Mouse (Mus musculus) G1E-ER4 (cell line): Measurements from ENCODE around the gene Aqp11. TPM values are rescaled to one million over a fixed set of nuclear protein-coding genes. Genes with fewer than 3 reads are reported as not detected.

Experiments
- GATA1 ChIP-seq: IDR thresholded peaks from one replicate; pipeline ENCODE4 v1.8.0; 2012; ENCODE audit warnings: low read length, inconsistent platforms
- polyA plus RNA-seq: library from polyadenylated mRNA; stranded (reverse); fragments of >175 nt; gene quantifications from 2 replicates; pipeline ENCODE4 v1.2.3, GENCODE M21; 2012

Gene Aqp11
- polyA plus RNA-seq, 1 experiment: 3.6 TPM

GRCm38 (mm10) chr7:97728666-97729614 lies 9.1 kb downstream of the Aqp11 start:
- TF ChIP-seq GATA1: no peak

- TF ChIP-seq GATA1: no peak
Measured at GRCm38 (mm10) chr7:97726778-97727177, 11.3 kb downstream of the Aqp11 start.

DNA sequence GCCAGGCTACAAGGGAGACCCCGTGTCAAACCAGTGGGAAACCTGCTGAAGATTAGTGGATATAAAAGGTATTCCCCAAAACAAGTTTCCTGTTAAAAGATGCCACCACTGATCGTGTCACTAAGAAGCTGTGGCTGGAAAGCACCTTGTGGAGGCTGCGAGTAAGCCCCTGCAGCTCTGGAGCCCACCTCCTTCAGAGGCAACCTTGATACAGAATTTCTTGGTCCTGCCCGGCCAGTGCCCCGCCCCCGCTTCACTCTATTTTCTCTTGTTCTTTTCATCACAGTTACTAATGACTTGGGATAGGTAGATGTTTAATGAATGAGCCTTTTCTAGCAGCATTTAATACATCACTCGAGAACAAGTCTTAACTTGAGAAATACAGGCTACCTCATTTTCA lies 12.0 kb downstream of the Aqp11 start:
- no peak for TF ChIP-seq GATA1

DNA sequence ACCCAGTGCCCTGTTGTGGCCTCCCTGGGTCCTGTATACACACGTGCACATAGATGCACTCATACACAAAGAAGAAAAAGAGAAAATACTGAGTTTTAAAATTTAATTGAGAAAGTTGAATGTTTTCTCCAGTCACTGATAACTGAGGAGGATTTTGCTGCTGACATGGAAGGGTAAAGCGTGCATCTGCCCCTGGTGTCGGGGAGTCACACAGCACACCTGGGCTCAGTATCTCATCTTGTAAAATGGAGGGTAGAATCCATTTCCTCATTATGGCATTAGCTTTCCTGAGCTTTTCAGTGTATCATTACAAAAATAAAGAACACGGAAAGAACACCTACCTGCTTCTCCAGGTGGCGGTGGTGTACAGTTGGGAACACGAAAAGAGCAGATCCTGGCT lies 12.7 kb downstream of the Aqp11 start:
- no peak for TF ChIP-seq GATA1

DNA sequence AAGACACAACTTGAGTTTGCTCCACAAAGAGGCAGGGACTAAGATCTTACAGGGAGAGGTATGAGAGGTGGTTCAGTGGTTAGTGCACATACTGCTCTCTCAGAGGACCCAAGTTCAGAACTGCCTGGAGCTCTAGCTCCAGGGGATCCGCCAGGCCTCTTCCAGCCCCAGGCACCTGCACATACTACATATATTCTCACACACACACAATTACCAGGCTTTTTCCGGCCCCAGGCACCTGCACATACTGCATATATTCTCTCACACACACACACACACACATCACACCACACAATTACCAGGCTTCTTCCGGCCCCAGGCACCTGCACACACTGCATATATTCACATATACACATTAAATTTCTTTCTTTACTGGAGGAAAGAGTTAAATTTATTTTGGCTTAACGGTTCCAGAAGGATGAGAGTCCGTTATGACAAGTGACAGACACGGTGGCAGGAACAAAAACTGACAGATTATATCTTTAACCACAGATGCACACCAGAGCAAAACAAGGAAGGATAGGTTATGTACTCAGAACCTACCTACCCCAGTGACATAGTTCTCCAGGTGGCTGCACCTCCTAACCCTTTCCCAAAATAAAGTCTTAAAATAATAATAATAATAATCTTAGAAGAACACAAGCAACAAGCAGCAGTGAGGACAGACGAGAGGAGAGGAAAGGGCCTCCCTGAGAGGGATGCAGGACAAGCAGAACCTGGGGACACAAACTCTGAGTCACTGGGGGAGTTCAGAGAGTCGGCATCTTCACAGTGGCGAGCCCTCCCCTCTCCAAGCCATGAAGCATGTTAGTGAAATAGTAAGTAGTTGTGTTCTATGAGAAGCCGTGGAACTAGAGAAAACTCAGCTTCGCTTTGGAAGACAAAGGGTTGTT lies 14.2 kb downstream of the Aqp11 start:
- TF ChIP-seq GATA1: no peak

- no peak for TF ChIP-seq GATA1
Measured at GRCm38 (mm10) chr7:97722278-97722918, 15.7 kb downstream of the Aqp11 start.

DNA sequence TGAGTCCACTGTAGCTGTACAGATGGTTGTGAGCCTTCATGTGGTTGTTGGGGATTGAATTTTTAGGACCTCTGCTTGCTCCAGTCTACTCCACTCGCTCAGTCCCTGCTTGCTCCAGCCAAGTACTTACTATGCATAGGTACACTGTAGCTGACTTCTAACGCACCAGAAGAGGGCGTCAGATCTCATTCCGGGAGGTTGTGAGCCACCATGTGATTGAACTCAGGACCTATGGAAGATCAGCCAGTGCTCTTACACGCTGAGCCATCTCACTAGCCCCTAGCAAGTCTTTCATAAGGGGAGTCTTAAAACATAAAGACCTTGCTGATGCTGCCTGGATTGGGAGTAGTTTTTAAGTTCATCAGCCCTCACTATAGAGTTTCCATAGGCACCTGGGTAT lies 18.0 kb downstream of the Aqp11 start:
- no peak for TF ChIP-seq GATA1

GRCm38 (mm10) chr7:97719078-97719477 lies 19.0 kb downstream of the Aqp11 start:
- no peak for TF ChIP-seq GATA1

- no peak for TF ChIP-seq GATA1
Measured at GRCm38 (mm10) chr7:97717326-97717725, 20.8 kb downstream of the Aqp11 start.

DNA sequence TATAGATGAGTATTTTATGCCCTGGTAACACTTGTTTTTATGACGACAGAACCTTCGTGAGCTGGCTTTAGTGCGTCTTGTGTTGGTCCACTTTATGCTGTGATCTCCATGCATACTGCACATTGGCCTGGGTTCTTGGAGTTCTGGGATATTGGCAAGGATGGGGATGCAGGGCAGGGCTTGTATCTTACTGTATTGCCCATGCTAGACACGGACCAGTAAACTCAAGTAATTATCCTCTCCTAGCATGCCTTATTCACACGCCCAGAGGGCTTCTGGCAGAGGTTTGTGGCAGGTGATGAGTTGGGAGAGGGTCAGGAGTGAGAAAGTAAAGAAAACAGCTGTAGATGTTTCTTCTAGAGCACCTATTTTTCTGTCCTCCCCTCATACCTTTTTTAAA lies 23.4 kb downstream of the Aqp11 start:
- no peak for TF ChIP-seq GATA1

- TF ChIP-seq GATA1: no peak
Measured at GRCm38 (mm10) chr7:97709204-97709603, 28.9 kb downstream of the Aqp11 start.

DNA sequence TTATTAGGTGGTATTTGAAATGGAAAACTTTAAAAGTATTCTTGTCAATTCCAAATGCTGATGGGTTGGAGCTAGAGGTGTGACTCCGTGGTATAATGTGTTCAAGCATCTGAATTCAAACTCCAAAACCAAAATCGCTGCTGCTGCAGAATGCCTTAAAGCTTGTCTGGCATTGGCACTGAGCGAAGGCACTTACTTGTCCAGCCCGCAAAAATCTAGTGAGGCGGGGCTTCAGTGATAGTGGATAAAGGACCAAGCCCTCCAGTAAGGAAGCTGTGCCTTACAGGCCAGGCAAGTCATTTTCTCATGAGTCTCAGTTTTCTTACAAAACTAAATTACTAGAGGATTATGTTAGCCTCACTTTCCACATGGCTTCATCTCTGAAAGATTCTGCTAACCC lies 30.3 kb downstream of the Aqp11 start:
- TF ChIP-seq GATA1: no peak

- no peak for TF ChIP-seq GATA1
Measured at GRCm38 (mm10) chr7:97707123-97707522, 31.0 kb downstream of the Aqp11 start.

DNA sequence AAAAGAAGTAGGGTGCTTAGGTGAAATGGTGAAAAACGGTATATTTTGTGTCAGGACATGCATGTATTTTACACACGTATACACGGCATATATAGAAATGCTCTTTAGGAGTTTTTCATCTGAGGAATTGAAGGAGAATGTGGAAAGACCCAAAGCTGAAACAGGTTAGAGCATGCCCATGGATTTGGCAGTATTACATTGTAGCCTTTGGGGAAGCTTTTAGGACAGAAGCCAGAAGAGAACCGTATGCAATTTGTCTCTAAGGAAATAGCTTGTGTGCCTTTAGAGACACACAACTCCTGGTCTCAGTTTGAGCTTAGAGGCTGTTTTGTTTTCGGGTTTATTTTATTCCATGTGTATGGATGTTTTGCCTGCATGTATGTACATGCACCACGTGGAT lies 37.0 kb downstream of the Aqp11 start:
- TF ChIP-seq GATA1: no peak

DNA sequence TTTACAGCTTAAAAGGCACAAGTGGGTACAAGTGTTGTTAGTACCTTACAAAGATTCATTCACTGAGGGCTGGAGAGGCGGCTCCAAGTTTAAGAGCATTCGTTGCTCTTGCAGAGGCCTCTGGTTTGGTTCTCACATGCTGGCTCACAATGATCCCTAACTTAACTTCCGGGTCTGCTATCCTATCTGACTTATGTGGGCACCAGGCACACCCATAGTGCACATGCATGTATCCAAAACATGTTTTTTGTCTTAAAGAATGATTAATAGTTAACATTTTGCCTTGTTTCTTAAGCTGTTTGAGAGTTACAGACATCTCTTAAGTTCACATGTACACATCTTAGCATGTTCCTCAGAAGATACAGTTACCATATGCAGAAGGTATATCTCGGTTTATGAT lies 37.9 kb downstream of the Aqp11 start:
- TF ChIP-seq GATA1: no peak
